Comparison of ENCODE assay signal across 8 mouse cellular contexts in genomic region chr1:165680086-165680485, GRCm38 (mm10). TPM values are rescaled to one million over a fixed set of nuclear protein-coding genes. Genes with fewer than 3 reads are reported as not detected.
DNase-seq lines count a peak whose midpoint lies in the region; ATAC-seq and TF ChIP-seq lines count a peak whose summit lies in the region.
"Not testable (repeated sequence)": the region's sequence is repeated elsewhere in the genome, so short reads cannot be mapped to it uniquely, and the experiment has no call there.
"Had no signal": no experiment of that assay in that cellular context is flagged by ENCODE, and none has a peak within 500 bp of the region (broad histone marks: within the 10 kb centered on the region; RNA-seq: fewer than 3 reads in every experiment).

No protein-coding gene starts in this region.

- H3K4me2 ChIP-seq in heart, embryonic 13.5 days; kidney, postnatal 0 days (ENCODE audit: low read length); liver, embryonic 12.5 days: not testable (repeated sequence)

- intact Hi-C loops in gastrocnemius, adult 2 months (cut with DNase I): loop anchor here (2.0 kb wide), 1 partner anchor 27 kb away; no protein-coding TSS in a partner anchor

- peak; percentile 46 for ATAC-seq in common myeloid progenitor, adult 5-6 weeks (replicated peaks; ENCODE audit: low read depth, poor library complexity, severe bottlenecking)
- not testable (repeated sequence) for ATAC-seq in heart, embryonic 13.5 days (ENCODE audit: extremely low read depth, insufficient number of reproducible peaks, low FRiP score, low TSS enrichment); kidney, postnatal 0 days (replicated peaks; ENCODE audit: low FRiP score, low read depth); liver, embryonic 12.5 days
- ATAC-seq in hematopoietic stem cell, adult 5-6 weeks (replicated peaks in 1 of 2; ENCODE audit: insufficient read depth in 1 of 2, low FRiP score in 2 of 2, low TSS enrichment in 1 of 2, low read depth in 1 of 2, poor library complexity in 2 of 2, severe bottlenecking in 2 of 2): peak; percentile 54 to 58

- H3K4me3 ChIP-seq in gastrocnemius, adult 2 months; heart, embryonic 13.5 days; kidney, postnatal 0 days (replicated peaks; ENCODE audit: low read depth, low read length); liver, embryonic 12.5 days; spleen, adult 2 months (ENCODE audit: extremely low read depth, insufficient read depth, insufficient read length): not testable (repeated sequence)

- peak overlapping the region; percentile 94 for H3K27ac ChIP-seq in gastrocnemius, adult 2 months
- peak overlapping the region; percentile 84 for H3K27ac ChIP-seq in heart, embryonic 13.5 days (replicated peaks)
- H3K27ac ChIP-seq in kidney, postnatal 0 days: peak overlapping the region; percentile 60
- H3K27ac ChIP-seq in liver, embryonic 12.5 days: 0 out of 2 replicates have a peak overlapping the region, but pooled peaks have one; percentile 8
- H3K27ac ChIP-seq in spleen, adult 2 months (ENCODE audit: insufficient read depth, low read length): peak overlapping the region; percentile 16; the same call in 1 of the 2 replicates

- not testable (repeated sequence) for TF ChIP-seq POLR2A in spleen, adult 2 months (IDR thresholded peaks at IDR 0.05; ENCODE audit: low read depth, low read length)

- not testable (repeated sequence) for H3K9me3 ChIP-seq in heart, embryonic 13.5 days; kidney, postnatal 0 days (replicated peaks; ENCODE audit: low read length); liver, embryonic 12.5 days (replicated peaks)

- TF ChIP-seq CTCF in gastrocnemius, adult 2 months (IDR thresholded peaks at IDR 0.05); kidney, postnatal 0 days (IDR thresholded peaks at IDR 0.05; ENCODE audit: low read depth); spleen, adult 2 months (IDR thresholded peaks at IDR 0.05; ENCODE audit: extremely low read depth, insufficient read depth, insufficient read length, insufficient replicate concordance): not testable (repeated sequence)

- H3K27me3 ChIP-seq in heart, embryonic 13.5 days (replicated peaks); kidney, postnatal 0 days (ENCODE audit: insufficient read depth, low read length); liver, embryonic 12.5 days (replicated peaks); spleen, adult 2 months (ENCODE audit: control insufficient read depth, insufficient read depth, low read length): not testable (repeated sequence)

- peaks cover 36% of the 10 kb centered on the region for H3K36me3 ChIP-seq in heart, embryonic 13.5 days
- not testable (repeated sequence) for H3K36me3 ChIP-seq in kidney, postnatal 0 days (ENCODE audit: insufficient read depth, low read length); liver, embryonic 12.5 days
- H3K36me3 ChIP-seq in spleen, adult 2 months (ENCODE audit: control insufficient read depth, insufficient read depth, low read length): peaks cover 33% of the 10 kb centered on the region

- peaks cover 98% of the 10 kb centered on the region for H3K4me1 ChIP-seq in heart, embryonic 13.5 days
- H3K4me1 ChIP-seq in kidney, postnatal 0 days (replicated peaks; ENCODE audit: insufficient read depth, low read length): peaks cover 18% of the 10 kb centered on the region
- peaks cover 22% of the 10 kb centered on the region; the same call in 1 of the 2 replicates for H3K4me1 ChIP-seq in liver, embryonic 12.5 days
- not testable (repeated sequence) for H3K4me1 ChIP-seq in spleen, adult 2 months (ENCODE audit: control insufficient read depth, insufficient read depth, insufficient read length)

- DNase-seq in gastrocnemius, adult 2 months; kidney, postnatal 0 days (ENCODE audit: low spot score); spleen, adult 2 months (ENCODE audit: low read depth in 1 of 2, low spot score in 2 of 2): not testable (repeated sequence)

- H3K9ac ChIP-seq in heart, embryonic 13.5 days: peak overlapping the region; percentile 73
- not testable (repeated sequence) for H3K9ac ChIP-seq in kidney, postnatal 0 days (ENCODE audit: low read depth, low read length); liver, embryonic 12.5 days

RNA-seq across cellular contexts. Expression of gene Rcsd1, which starts 29.5 kb away (rescaled TPM):
- 83.0 and 83.6 TPM in 2 replicates for total RNA-seq in common myeloid progenitor, adult 5-6 weeks (2017)
- 10 to 100 TPM; 93.3 to 95.0 TPM for total RNA-seq in gastrocnemius, adult 2 months (2021)
- 83.9 and 95.4 TPM in 2 replicates for polyA plus RNA-seq in heart, embryonic 13.5 days (2015; fragmentation: Nextera tagmentation; extraction: Ambion mirVana)
- 132 and 143 TPM in 2 replicates for total RNA-seq in hematopoietic stem cell, adult 5-6 weeks (2017)
- polyA plus RNA-seq in kidney, postnatal 0 days (2015; fragmentation: Nextera tagmentation; extraction: Ambion mirVana): 53.7 and 57.5 TPM in 2 replicates
- 10.7 and 10.8 TPM in 2 replicates for polyA plus RNA-seq in liver, embryonic 12.5 days (2016; fragmentation: Nextera tagmentation; extraction: Ambion mirVana)
- polyA plus RNA-seq in spleen, adult 2 months (2012; rRNA removed): 68.3 and 73.9 TPM in 2 replicates

RNA-seq across cellular contexts. Expression of gene Mpzl1, which starts 45.7 kb away (rescaled TPM):
- 2.0 and 9.5 TPM in 2 replicates for total RNA-seq in common myeloid progenitor, adult 5-6 weeks (2017)
- total RNA-seq in gastrocnemius, adult 2 months (2021): 1 to 10 TPM; 7.0 to 8.7 TPM
- 106 and 116 TPM in 2 replicates for polyA plus RNA-seq in heart, embryonic 13.5 days (2015; fragmentation: Nextera tagmentation; extraction: Ambion mirVana)
- total RNA-seq in hematopoietic stem cell, adult 5-6 weeks (2017): 3.6 and 4.3 TPM in 2 replicates
- polyA plus RNA-seq in kidney, postnatal 0 days (2015; fragmentation: Nextera tagmentation; extraction: Ambion mirVana): 186 and 191 TPM in 2 replicates
- 49.3 and 50.3 TPM in 2 replicates for polyA plus RNA-seq in liver, embryonic 12.5 days (2016; fragmentation: Nextera tagmentation; extraction: Ambion mirVana)
- 15.3 and 15.9 TPM in 2 replicates for polyA plus RNA-seq in spleen, adult 2 months (2012; rRNA removed)
- total RNA-seq: monocyte, adult 5-6 weeks had no signal

Comparison
In these comparisons a context has a peak if more than half of its experiments do, and no peak if none do; other contexts are left out.
1. H3K27ac ChIP-seq: peak in every context shown above with its lines; median percentile 94 in gastrocnemius, adult 2 months; 84 in heart, embryonic 13.5 days; 60 in kidney, postnatal 0 days; 16 in spleen, adult 2 months; 8 in liver, embryonic 12.5 days.